Mouse (Mus musculus) limb, embryonic 12.5 days (tissue): ENCODE measurements around the gene Stk25. TPM values are rescaled to one million over a fixed set of nuclear protein-coding genes. Genes with fewer than 3 reads are reported as not detected.

Source experiments
- polyA plus RNA-seq: library from polyadenylated mRNA; unstranded; fragments of >200 nt; fragmentation: Nextera tagmentation; extraction: Ambion mirVana; gene quantifications from 2 replicates; pipeline ENCODE4 v1.2.1, GENCODE M21; 2016

The Stk25 gene
- polyA plus RNA-seq, 1 experiment from 2014 or later, result 194 TPM

Other genes with a start within 250 kb of the Stk25 start
- gene Hdlbp, start 179.8 kb downstream of the Stk25 start, polyA plus RNA-seq, result 135 and 140 TPM in 2 replicates
- 5.9 and 8.3 TPM in 2 replicates for gene Farp2, start 146.6 kb downstream of the Stk25 start, polyA plus RNA-seq
- 32.2 and 38.7 TPM in 2 replicates for gene Bok, start 27.0 kb upstream of the Stk25 start, polyA plus RNA-seq
- gene Atg4b, start 92.8 kb upstream of the Stk25 start, polyA plus RNA-seq, result 89.2 and 103 TPM in 2 replicates
- gene Thap4, start 96.2 kb upstream of the Stk25 start, polyA plus RNA-seq, result 52.8 and 53.1 TPM in 2 replicates
- 278 and 281 TPM in 2 replicates for gene Dtymk, start 143.3 kb upstream of the Stk25 start, polyA plus RNA-seq
- 16.8 and 17.9 TPM in 2 replicates for gene Ing5, start 145.3 kb upstream of the Stk25 start, polyA plus RNA-seq
- gene D2hgdh, start 166.2 kb upstream of the Stk25 start, polyA plus RNA-seq, result 16.2 and 17.9 TPM in 2 replicates
- 0.31 and 0.64 TPM in 2 replicates for gene Gal3st2, start 202.6 kb upstream of the Stk25 start, polyA plus RNA-seq